Mouse (Mus musculus) splenic B cell, adult 2 months (primary cell): ENCODE results near the gene Zfp609.
"Not testable (repeated sequence)": the region's sequence is repeated elsewhere in the genome, so short reads cannot be mapped to it uniquely, and the experiment has no call there.

Experiments used
- DNase-seq: peaks from one replicate; pipeline ENCODE4 v3.0.0-alpha.2; 2011; ENCODE audit warnings: low read depth, low spot score
- H3K27me3 ChIP-seq: 2 replicates; pipeline ENCODE4 v1.6.1; 2012; ENCODE audit warnings: mild to moderate bottlenecking, low read length, moderate library complexity, mixed read lengths; ENCODE audit not compliant: control insufficient read depth, poor library complexity, insufficient read depth, severe bottlenecking
- H3K36me3 ChIP-seq: 2 replicates; pipeline ENCODE4 v1.6.1; 2012; ENCODE audit warnings: mild to moderate bottlenecking, low read length, moderate library complexity, mixed read lengths; ENCODE audit not compliant: control insufficient read depth, poor library complexity, insufficient read depth, severe bottlenecking

Gene Zfp609

DNA sequence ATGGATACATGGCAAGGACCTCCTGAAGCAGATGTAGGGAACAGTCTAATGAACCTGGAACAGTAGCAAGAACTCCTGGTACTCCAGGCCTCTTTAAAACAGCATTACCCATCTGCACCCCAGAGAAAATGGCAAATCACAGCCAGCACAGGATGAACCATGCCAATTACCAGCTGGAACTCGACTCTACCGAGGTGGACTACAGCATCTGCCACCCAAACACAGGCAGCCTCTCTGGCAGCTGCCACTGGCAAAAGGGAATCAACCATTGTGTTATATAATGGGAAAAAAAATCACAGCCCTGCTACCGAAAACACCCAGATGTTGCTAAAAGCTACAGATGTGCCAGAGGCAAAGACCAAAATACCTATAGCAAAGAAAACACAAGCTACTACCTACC is 34.3 kb downstream of the Zfp609 start:
- no peak for DNase-seq
- H3K27me3 ChIP-seq = no peaks in the 10 kb centered on the region
- H3K36me3 ChIP-seq = no peaks in the 10 kb centered on the region

DNA sequence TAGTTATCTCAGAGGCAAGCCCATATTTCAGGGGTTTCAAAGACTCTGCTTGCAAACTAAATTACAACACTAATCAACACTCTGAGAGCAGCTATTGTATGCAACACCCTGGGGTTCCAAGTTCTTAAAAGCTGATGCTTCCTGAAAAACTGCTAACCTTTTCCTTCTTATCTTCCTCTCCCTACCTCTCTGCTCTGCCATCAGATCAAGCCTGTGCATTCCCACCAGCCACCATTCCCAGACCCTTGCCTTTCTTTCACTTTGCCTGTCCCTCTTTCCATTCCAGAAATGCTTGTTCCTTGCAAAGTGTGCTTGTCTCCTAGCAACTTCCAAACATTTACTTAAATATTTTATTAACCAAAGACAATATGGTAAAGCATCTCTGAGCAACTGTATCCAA is 35.5 kb downstream of the Zfp609 start:
- Histone ChIP-seq H3K36me3 (no peaks in the 10 kb centered on the region), H3K27me3 (no peaks in the 10 kb centered on the region)
- no peak for DNase-seq

DNA sequence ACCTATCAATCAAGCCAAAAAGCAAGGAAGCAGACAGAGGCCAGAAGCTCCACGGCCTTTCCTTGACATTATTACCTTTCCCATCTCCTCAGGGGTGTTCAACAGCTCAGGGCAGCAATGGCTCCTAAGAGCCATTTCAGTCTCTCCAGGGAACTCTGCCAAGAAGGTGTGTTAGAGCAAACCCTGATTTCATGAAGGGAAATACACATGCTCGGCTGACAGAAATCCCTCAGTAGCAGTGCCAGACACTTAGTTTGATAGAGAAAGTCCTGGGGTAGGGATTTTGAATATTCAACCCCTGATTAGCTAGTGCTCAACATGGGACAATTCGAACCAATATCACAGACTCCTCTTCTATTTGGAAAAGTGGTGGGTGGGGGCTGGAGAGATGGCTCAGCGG is 36.3 kb downstream of the Zfp609 start:
- DNase-seq = no peak

DNA sequence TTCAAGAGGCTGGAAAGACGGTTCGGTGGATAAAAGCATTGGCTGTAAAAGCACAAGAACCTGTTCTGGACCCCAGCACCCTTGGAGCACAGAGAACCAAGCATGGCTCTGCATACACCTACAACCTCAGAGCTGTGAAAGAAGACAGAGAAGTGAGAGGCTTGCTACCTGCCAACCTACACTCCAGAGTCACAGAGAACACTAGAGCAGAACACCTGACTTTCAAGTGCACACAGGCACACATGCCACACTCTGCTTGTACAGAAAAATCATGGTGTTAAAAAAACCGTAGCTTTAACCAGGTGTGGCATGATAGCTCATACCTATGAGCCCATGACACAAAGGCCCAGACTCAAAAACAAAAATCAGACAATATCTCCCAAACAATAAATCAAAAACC is 37.6 kb downstream of the Zfp609 start:
- H3K27me3 ChIP-seq = no peaks in the 10 kb centered on the region
- H3K36me3 ChIP-seq = no peaks in the 10 kb centered on the region
- no peak for DNase-seq

More for the DNA sequence above, 36.3 kb downstream of the Zfp609 start:
- Histone ChIP-seq H3K36me3 (no peaks in the 10 kb centered on the region), H3K27me3 (no peaks in the 10 kb centered on the region)

DNA sequence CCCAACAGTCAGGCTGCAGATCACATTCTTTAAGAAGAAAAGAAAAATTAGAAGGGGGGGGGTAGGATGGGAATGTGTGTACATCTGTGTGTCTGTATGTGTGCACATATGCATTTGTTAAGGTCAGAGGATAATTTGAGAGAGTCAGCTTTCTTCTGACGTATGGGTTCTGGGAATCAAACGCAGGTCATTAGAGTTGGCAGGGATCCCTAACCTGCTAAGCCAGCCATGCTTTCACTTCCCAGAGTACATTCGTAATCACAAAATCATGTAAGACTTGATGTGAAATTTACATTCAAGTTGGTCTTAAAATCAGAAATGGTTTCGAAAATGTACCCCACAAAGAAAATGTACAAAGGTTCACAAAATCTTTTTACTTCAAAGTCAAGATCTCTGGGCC is 38.8 kb downstream of the Zfp609 start:
- H3K27me3 ChIP-seq = no peaks in the 10 kb centered on the region
- DNase-seq = no peak

DNA sequence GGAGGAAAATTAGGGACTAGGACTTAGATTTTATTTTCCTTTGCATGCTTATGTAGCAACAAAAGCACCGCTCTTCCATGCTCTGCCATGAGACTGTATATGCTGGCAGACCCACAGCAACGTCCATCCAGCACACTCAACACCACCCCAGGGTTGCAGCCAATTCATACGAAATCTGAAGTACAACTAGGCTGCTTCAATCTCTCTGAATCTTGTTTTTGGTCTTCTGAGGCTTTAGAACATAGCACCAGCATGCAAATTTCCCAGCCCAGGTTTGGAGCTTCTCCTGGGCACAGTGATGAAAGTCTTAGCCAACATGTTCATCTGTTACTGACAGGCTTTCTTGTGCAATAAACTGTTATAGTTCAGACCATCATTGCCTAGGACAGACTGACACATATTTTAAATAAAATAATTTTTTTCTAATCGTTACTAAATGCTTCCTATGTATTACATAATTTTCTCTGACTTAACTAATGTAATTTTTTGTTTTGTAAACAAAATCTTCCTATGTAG is 39.5 kb downstream of the Zfp609 start:
- no peaks in the 10 kb centered on the region for H3K36me3 ChIP-seq
- DNase-seq = no peak
- H3K27me3 ChIP-seq = no peaks in the 10 kb centered on the region

More for the DNA sequence above, 38.8 kb downstream of the Zfp609 start:
- no peaks in the 10 kb centered on the region for H3K36me3 ChIP-seq

DNA sequence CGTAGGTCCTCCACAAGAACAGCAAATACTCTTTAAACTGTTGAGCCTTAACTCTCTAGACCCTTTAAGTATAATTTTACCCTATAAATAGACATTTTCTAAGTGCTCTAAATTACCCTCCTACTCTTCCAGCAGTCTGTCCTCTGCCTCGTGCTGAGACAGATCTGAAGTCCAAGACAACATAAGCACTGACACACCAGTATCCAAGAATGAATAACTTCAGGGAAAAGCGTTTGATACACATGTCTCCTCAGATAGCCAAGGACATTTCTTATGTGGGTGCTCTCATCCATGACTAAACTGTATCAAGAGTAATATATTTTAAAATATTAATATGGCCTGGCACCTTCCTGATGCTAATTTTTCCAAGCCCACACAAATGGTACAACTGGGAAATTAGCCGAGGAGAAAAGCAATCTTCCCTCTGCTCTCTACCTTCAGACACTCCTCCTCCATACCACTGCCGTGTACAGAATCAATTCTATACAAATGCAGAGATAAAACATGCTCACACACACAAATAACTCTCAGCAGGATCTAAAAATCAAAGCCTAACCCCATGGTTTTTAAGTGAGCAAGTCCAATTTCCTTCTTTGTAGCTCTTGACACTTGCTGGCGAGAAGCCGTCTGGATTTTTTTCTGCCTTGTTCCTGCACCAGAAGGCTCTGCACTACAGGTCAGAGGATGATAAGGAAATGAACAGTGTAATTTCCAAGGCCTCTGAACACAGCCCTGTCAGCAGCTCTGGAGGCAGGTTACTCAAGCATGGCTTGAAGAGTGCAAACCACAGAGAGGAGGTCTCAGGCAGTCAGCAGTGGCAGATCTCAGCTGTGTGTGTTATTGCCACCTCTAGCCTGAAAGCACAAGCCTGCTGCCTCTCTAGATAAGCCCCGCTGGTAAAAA is 40.2 kb downstream of the Zfp609 start:
- no peaks in the 10 kb centered on the region for H3K27me3 ChIP-seq
- H3K36me3 ChIP-seq = no peaks in the 10 kb centered on the region
- DNase-seq = peak; percentile 6

DNA sequence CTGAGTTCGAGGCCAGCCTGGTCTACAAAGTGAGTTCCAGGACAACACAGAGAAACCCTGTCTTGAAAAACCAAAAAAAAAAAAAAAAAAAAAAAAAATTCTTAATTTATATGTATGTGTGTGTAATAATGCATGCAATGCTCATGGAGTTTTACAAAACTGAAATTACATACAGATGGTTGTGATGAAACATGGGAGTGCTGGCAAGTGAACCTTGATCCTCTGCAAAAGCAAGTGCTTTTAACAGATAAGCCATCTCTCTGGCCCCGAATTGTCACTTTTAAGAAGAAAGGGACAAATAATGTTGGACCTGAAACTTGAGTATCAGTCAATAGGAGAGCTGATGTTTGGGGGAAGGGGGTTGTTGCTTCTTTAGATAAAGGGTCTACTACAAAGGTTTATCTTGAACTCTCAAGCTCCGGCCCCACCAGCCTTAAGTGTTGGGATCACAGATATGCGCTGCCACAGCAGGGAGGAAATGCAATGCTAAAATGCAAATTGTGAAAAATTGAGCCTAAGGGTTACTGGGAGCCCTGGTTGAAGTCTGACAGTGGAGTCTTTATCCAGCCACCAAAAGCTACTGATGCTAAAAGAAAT is 41.5 kb downstream of the Zfp609 start:
- no peak for DNase-seq
- Histone ChIP-seq H3K27me3 (no peaks in the 10 kb centered on the region), H3K36me3 (no peaks in the 10 kb centered on the region)

DNA sequence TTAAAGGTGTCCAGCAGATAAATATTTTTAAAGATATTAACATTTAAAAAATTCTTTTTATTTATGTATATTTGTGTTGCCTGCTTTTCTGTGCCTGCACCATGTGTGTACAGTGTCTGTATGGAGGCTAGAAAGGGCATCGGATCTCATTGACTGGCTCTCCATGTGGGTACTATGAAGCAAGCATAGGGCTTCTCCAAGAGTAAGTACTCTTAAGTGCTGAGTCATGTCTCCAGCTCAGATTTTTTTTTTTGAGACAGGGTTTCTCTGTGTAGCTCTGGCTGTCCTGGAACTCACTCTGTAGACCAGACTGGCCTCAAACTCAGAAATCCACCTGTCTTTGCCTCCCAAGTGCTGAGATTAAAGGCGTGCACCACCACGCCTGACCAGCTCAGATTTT is 47.7 kb downstream of the Zfp609 start:
- H3K36me3 ChIP-seq, H3K27me3 ChIP-seq, DNase-seq: not testable (repeated sequence)

DNA sequence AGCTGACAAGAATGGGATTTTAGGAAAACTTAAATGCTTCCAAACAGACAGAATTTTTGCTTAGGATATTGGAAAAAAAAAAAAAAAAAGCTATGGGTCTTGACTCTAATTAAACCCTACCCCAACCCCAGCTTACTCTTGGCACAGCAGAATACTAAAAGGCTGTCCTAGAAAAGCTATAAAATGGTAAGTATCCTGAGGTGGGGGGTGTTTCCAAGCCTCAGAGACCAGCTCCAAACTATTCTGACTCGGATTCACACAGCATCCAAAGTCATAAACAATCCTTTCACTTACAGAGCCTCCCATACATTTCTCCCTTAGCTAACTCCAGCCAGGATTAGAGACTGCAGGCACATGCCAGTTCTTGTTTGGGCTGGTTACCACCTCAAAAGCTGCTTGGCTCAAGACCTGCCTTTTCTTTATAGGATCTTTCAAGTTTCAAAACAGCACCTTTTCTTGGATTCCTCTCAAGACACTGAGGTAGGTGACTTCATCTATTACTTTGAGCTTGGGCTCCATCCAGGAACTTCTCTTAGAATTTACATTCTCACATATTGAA is 50.4 kb downstream of the Zfp609 start:
- H3K27me3 ChIP-seq = no peaks in the 10 kb centered on the region
- DNase-seq = no peak
- H3K36me3 ChIP-seq = no peaks in the 10 kb centered on the region

DNA sequence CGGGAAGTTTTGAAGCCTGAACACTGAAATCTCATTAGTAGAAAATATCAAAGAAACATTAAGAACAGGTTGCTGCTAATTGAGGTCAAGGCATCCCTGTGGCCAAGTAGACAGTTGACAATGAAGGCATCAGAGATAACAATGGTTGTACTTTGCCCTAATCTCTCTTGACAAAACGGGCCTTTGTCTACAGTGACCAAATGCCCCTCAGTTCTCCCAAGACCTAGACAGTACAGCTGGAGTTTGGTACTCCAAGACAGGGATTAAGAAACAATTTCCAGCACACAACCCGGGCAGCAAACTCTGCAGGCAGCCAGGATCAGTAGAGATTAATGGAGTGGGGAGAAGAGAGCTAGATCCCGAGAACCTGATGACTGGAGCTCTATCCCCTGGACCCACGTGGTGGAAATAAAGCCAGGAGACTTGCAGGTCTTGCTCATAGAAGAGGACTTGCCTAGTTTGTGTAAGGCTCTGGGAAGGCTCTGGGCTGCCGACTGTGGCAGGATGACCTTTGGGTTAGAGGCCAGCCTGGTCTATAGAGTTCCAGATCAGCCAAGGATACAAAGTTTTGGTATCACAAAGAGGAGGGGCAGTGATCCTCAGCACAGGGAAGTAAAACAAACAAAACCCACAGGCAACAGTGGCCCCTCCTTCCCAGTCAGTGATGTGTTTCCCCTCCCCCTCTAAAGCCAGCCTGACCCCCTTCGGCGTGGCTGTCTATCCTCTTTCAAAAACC is 51.1 kb downstream of the Zfp609 start:
- Histone ChIP-seq H3K27me3 (no peaks in the 10 kb centered on the region), H3K36me3 (no peaks in the 10 kb centered on the region)
- no peak for DNase-seq

DNA sequence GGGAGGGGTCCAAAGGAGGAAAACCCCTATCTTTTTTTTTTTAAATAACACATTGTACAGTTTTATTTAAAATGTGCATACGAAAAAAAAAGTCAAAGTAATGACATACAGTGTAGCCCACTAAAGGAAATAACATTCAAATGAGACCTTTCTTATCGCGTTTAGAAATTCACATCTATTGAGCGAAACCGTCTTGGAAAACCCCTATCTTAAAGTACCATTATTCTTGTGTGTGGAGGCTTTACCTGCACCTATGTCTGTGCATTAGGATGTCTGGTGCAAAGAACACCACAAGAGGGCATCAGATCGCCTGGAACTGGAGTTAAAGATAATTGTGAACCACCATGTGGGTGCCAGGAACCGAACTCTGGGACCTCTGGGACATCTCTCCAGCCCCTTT is 53.6 kb downstream of the Zfp609 start:
- Histone ChIP-seq H3K27me3 (no peaks in the 10 kb centered on the region), H3K36me3 (no peaks in the 10 kb centered on the region)
- no peak for DNase-seq

DNA sequence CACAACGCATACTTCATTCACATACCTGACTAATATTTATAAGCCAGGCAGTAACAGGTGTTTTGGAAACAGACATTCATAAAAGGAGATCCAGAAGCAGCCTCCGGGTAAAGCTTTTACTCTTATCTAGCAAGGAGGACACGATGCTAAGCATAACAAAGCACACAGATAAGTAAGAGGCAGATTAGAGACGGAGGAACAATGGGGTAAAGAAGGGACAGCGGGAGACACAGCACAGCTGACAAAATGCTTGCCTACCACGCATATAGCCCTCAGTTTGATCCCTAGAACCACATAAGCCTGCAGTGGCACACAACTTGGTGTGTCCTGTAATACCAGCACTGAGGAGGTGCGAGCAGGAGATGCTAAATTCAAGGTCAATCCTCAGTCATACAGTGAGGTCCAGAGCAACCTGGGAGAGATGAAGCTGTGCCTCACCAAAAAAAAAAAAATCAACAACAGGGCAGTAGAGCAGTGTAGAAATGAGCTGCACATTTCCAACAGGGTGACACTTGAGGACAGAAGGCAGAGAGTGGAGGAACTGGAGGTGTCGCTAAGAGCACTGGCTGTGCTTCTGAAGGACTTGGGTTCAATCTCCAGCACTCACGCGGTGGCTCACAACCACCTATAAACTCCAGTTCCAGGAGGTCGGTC is 56.2 kb downstream of the Zfp609 start:
- DNase-seq = no peak
- H3K27me3 ChIP-seq = no peaks in the 10 kb centered on the region
- H3K36me3 ChIP-seq = no peaks in the 10 kb centered on the region

DNA sequence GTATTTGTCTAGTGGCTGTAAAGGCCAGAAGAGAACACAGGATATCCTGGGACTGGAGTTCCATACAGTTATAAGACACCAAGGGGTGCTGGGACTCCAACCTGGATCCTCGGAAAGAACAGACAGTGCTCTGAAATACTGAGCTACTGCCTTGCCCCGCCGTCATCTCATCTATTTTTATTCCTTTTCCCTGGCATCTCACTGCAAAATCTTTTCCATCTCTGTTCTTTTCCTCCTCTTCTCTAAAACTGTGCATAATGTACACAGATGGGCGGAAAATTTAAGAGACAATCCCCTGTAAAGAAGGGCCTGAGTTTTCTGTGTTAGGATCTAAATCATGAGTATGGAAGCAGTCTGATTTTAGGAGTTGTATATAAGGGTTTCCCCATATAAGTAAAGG is 64.6 kb downstream of the Zfp609 start:
- Histone ChIP-seq H3K27me3 (no peaks in the 10 kb centered on the region), H3K36me3 (no peaks in the 10 kb centered on the region)
- DNase-seq = no peak
